Mouse (Mus musculus) frontal cortex, postnatal 14 days (tissue): ENCODE results near the gene Pdzd8.

ENCODE experiments used
- DNase-seq, 2 experiments: peaks; one replicate each; pipeline ENCODE4 v3.0.0; 2022; ENCODE audit warnings: low spot score in 2 of 2

Gene Pdzd8

GRCm38 (mm10) chr19:59345658-59346283 lies at the start of gene Pdzd8:
TSS of gene Pdzd8 (minus strand) at chr19:59345780.
- DNase-seq = peak; percentile 78 to 86

DNA sequence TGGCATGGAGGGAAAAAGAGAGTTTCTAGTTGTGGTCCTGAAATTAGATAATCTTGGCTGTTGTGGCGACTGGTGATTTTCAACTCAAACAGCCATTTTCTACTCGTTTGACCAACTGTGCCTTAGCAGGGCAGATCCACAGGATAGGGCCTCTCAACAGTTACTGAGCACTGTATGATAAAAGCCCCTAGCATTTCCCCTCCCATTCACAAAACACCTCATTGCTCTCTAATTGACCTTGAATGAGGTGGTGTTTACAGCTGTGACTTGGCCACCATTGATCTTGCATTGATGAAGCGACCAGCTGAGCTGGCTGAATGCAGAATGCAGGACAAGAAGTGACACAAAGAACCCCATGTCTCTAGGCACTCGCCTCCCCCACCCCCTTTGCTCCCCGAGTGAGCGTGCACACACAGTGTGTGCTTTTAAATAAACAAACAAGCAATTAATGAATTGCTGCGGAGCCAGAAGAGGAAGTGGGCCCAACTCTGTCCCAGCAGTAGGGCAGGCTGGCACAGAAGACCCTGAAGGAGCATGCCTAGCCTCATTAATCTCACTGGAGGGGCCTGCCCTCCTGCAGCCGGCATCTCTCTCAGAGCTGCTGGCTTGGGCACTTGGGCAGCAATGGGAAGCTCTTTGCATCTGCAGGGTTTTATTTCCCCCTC lies 48.3 kb upstream of the Pdzd8 start:
- peak; percentile 44 to 66 for DNase-seq

GRCm38 (mm10) chr19:59388847-59389606 lies 43.4 kb upstream of the Pdzd8 start:
- peak; percentile 31 to 48 for DNase-seq

DNA sequence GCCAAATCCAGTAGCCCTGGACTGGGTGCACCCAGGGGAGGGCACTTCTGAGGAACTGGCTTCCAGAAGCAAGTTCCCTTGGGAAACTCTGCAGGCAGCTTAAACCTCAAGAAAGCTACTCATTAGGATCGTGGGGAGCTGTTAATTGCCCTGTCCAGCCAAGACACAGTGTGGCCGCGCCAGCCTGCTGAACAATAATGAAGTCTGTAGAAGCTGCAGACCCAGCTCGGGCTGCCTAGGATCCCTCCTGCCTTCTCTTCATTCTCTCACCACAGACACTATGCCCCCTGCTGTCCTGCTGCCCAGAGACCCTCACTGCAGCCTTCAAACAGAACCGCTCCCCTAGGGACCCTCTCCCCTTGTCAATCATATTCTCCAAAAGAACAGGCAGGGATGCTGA lies 42.8 kb upstream of the Pdzd8 start:
- DNase-seq = peak in 1 of 2 experiments; percentile 30

- DNase-seq = peak in 1 of 2 experiments; percentile 49
Observed at GRCm38 (mm10) chr19:59387178-59387577, 41.6 kb upstream of the Pdzd8 start.

DNA sequence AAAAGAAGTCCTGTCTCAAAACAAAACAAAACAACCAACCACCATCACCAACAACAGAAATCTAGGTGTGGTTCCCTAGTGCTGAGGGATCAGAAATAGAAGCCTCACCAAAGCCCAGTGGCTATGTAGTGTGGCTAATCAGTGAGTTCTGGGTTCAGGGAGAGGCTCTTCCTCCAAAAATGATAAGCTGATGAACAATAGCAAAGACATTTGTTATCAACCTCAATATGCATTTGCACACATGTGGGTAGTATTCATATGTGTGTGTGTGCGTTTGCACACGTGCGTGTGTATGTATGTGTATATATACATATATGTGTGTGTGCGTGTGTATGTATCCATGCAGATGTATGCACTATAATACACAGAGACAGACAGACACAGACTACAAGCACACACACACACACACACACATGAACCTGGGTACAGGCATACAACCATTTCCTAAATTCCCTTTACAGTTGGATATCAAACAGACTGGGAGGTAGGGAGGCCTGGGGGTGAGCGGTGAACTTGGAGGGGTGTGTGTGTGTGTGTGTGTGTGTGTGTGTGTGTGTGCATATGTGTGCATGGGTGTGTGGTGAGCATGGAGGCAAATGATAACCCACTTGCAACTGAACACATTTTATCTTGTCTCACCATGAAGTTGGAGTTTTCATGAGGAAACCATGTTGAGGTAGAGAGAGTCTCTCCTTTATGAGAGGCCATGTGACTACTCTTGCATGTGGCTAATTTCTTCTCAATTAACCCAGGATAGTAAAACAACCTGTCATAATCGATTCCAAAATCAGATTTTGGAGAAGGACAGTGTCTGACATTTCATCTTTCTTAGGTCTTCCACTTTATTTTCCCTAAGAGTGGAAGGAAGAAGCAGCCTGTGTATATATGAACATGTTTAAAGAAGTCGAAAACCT lies 39.3 kb upstream of the Pdzd8 start:
- no peak for DNase-seq

GRCm38 (mm10) chr19:59382416-59382917 lies 36.9 kb upstream of the Pdzd8 start:
- no peak for DNase-seq

DNA sequence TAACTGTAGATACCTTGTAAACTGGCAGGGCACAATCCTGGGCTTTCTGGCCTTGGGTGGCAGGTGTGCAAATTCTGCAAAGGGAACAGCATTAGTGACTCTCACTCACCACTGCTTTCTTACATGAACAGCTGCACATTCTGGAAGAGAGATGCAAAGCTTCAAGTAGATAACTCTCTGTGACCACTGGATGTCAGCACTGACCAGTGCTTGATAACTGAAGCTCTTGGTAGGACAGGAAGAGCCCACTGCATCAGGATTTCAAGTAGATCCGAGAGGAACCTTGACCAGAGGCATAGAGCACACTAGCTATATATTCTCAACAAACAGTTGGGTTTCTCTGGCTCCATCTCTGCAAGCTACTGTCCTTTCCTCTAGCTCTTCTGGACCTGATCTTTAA lies 34.4 kb upstream of the Pdzd8 start:
- no peak for DNase-seq

GRCm38 (mm10) chr19:59376481-59376880 lies 30.9 kb upstream of the Pdzd8 start:
- DNase-seq = no peak

- DNase-seq = no peak
Observed at GRCm38 (mm10) chr19:59374940-59375339, 29.4 kb upstream of the Pdzd8 start.

- no peak for DNase-seq
Observed at GRCm38 (mm10) chr19:59372928-59373327, 27.3 kb upstream of the Pdzd8 start.

- DNase-seq = no peak
Observed at GRCm38 (mm10) chr19:59371016-59371415, 25.4 kb upstream of the Pdzd8 start.

GRCm38 (mm10) chr19:59367892-59368291 lies 22.3 kb upstream of the Pdzd8 start:
- DNase-seq = no peak

GRCm38 (mm10) chr19:59366724-59367123 lies 21.1 kb upstream of the Pdzd8 start:
- no peak for DNase-seq

GRCm38 (mm10) chr19:59363666-59364065 lies 18.1 kb upstream of the Pdzd8 start:
- no peak for DNase-seq

- DNase-seq = no peak
Observed at GRCm38 (mm10) chr19:59362646-59363045, 17.1 kb upstream of the Pdzd8 start.

DNA sequence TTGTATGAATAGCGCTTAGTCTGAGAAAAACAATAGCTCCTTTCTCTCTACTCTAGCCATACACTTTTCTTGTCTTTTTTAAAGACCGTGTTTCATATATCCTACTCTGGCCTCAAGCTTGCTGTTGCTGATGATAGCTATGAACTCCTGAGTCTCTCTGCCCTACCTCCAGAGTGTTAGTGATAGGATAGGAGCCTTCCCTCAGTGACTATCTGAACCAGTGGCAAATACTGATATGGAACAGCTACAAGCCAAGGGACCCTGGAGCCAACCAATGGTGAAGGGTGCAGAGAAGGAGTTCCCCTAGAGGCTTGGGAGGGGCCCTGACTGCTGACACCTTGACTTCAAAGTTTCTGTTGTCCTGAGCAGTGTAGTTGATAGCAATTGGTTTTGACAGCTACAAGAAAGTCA lies 14.9 kb upstream of the Pdzd8 start:
- no peak for DNase-seq

- DNase-seq = no peak
Observed at GRCm38 (mm10) chr19:59359202-59359601, 13.6 kb upstream of the Pdzd8 start.

DNA sequence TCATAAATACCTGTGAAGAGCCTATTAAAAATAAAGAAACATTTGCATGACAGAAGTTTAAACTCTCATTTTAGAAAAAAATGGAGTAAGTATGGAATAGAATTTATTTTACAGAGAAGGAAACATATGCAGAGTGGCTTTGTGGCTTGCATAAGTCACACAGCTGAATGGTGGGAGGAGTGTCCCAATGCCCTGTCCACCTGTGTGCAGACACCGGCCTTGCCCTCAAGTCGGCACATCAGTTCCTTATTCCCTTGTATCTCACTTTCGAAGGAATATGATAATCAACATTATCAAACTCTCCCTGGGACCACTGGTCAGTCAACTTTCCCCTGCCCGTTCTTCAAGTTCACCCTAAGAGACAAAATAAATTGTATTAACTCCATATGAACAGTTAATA lies 12.3 kb upstream of the Pdzd8 start:
- no peak for DNase-seq

DNA sequence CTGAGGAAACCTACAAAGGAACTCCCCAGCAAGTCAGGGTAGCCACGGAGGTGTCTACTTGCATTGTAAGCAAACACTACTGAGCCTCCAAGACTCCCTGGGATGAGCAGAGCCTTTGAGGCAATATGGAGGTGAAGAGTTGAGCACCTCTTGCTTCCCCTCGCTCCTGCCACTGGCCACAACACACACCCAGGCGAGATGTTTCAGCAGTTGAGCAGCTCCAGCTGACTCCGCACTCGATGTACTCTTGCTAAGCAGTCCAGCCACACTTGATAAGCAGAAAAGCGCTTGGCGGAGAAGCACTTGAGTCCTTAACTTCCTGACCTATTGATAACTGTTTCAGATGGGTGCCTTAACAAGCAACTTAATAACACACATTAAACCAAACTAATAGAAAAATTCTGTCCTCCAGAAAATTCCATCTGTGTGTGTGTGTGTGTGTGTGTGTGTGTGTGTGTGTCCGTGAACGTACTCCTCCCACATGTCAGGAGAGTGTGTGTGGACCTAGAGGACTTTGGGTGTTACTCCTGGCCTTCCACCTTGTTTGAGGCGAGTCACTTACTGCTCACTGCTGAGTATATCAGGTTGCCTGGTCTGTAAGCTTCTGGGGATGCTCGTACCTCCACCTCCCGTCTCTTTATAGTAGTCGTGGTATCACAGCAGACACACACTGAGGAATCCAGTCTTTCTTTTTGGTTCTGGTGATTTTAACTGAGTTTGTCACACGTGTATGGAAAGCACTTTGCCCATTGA lies 11.4 kb upstream of the Pdzd8 start:
- no peak for DNase-seq

GRCm38 (mm10) chr19:59356388-59356787 lies 10.8 kb upstream of the Pdzd8 start:
- DNase-seq = no peak
